Mouse (Mus musculus) cerebellum, adult 11 months (tissue): ENCODE data around the gene Bgn.

Experiments
- DNase-seq: peaks from one replicate; pipeline ENCODE4 v3.0.0; 2022

Bgn gene

GRCm38 (mm10) chrX:73490804-73491203 is 7.4 kb downstream of the Bgn start:
- no peak for DNase-seq

GRCm38 (mm10) chrX:73493567-73493966 is 10.2 kb downstream of the Bgn start:
- DNase-seq, result peak; percentile 55

GRCm38 (mm10) chrX:73496746-73497145 is 13.3 kb downstream of the Bgn start:
- DNase-seq, result no peak

- peak; percentile 56 for DNase-seq
Observed at GRCm38 (mm10) chrX:73505130-73505735, 21.8 kb downstream of the Bgn start.

- peak; percentile 91 for DNase-seq
Observed at GRCm38 (mm10) chrX:73506577-73506976, 23.2 kb downstream of the Bgn start.

GRCm38 (mm10) chrX:73509209-73509608 is 25.8 kb downstream of the Bgn start:
- DNase-seq, result no peak

- no peak for DNase-seq
Observed at GRCm38 (mm10) chrX:73512904-73513303, 29.5 kb downstream of the Bgn start.

GRCm38 (mm10) chrX:73516556-73516955 is 33.2 kb downstream of the Bgn start:
- no peak for DNase-seq

- DNase-seq, result no peak
Observed at GRCm38 (mm10) chrX:73517060-73517600, 33.7 kb downstream of the Bgn start.

GRCm38 (mm10) chrX:73520692-73521091 is 37.3 kb downstream of the Bgn start:
- DNase-seq, result no peak

- DNase-seq, result peak; percentile 67
Observed at GRCm38 (mm10) chrX:73524318-73525222, 41.2 kb downstream of the Bgn start.

GRCm38 (mm10) chrX:73525223-73526140 is 42.1 kb downstream of the Bgn start:
- DNase-seq, result no peak

GRCm38 (mm10) chrX:73526410-73526887 is 43.0 kb downstream of the Bgn start:
- DNase-seq, result peak; percentile 24

- DNase-seq, result peak; percentile 29
Observed at GRCm38 (mm10) chrX:73537875-73538274, 54.5 kb downstream of the Bgn start.

- no peak for DNase-seq
Observed at GRCm38 (mm10) chrX:73543340-73543739, 59.9 kb downstream of the Bgn start.
